In the genomic region with DNA sequence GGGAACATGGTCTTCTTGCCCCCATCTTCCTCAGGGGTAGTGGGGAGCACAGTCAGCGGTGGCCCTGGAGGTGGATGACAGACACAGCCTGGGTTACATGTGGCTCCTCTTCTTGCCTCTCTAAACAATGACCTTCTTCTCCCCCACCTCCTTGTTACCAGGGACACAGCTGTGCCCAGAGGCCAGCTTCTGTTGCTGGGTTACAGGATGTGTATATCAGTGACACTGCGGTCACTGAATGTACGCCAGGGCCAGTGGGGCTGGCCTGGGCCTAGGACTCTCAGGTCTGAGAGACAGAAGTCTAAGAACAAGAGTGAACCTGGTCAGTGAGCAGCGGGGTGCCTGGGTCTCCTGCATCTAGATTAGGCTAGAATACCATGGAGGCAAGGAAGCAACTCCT, we compare ENCODE assay signal across 11 mouse cellular contexts. TPM values are rescaled to one million over a fixed set of nuclear protein-coding genes. Genes with fewer than 3 reads are reported as not detected.
DNase-seq lines count a peak whose midpoint lies in the region; ATAC-seq and TF ChIP-seq lines count a peak whose summit lies in the region.
"Had no signal": no experiment of that assay in that cellular context is flagged by ENCODE, and none has a peak within 500 bp of the region (broad histone marks: within the 10 kb centered on the region; RNA-seq: fewer than 3 reads in every experiment).

No protein-coding gene starts in this region.

- H3K9me3 ChIP-seq in forebrain, embryonic 12.5 days, result no peaks in the 10 kb centered on the region
- no peaks in the 10 kb centered on the region for H3K9me3 ChIP-seq in forebrain, embryonic 16.5 days (ENCODE audit: control insufficient read depth, low read length)
- H3K9me3 ChIP-seq in midbrain, embryonic 10.5 days (replicated peaks), result no peaks in the 10 kb centered on the region
- no peaks in the 10 kb centered on the region for H3K9me3 ChIP-seq in midbrain, postnatal 0 days (ENCODE audit: low read length)
- H3K9me3 ChIP-seq in hindbrain, embryonic 13.5 days, result no peaks in the 10 kb centered on the region

- H3K4me1 ChIP-seq in forebrain, embryonic 12.5 days, result peaks cover 53% of the 10 kb centered on the region
- H3K4me1 ChIP-seq in forebrain, embryonic 16.5 days (replicated peaks; ENCODE audit: control insufficient read depth, insufficient read depth, low read length), result peaks cover 22% of the 10 kb centered on the region
- H3K4me1 ChIP-seq in midbrain, embryonic 10.5 days, result peaks cover 61% of the 10 kb centered on the region
- peaks cover 9% of the 10 kb centered on the region for H3K4me1 ChIP-seq in midbrain, postnatal 0 days (ENCODE audit: insufficient read depth, low read length)
- peaks cover 54% of the 10 kb centered on the region for H3K4me1 ChIP-seq in hindbrain, embryonic 13.5 days (replicated peaks)

- 82% methylated on average over 4 of the region's 4 CpGs for WGBS in forebrain, embryonic 12.5 days
- 76% methylated on average over 4 of the region's 4 CpGs for WGBS in forebrain, embryonic 16.5 days
- WGBS in midbrain, embryonic 10.5 days, result 80% methylated on average over 4 of the region's 4 CpGs
- WGBS in midbrain, postnatal 0 days, result 39% methylated on average over 4 of the region's 4 CpGs
- 44% methylated on average over 4 of the region's 4 CpGs for WGBS in hindbrain, embryonic 13.5 days

- peaks cover 63% of the 10 kb centered on the region for H3K36me3 ChIP-seq in forebrain, embryonic 12.5 days (replicated peaks)
- peaks cover 33% of the 10 kb centered on the region for H3K36me3 ChIP-seq in forebrain, embryonic 16.5 days (ENCODE audit: control insufficient read depth, insufficient read depth)
- peaks cover 66% of the 10 kb centered on the region for H3K36me3 ChIP-seq in midbrain, embryonic 10.5 days
- peaks cover 53% of the 10 kb centered on the region for H3K36me3 ChIP-seq in midbrain, postnatal 0 days (ENCODE audit: insufficient read depth, low read length)
- peaks cover 57% of the 10 kb centered on the region for H3K36me3 ChIP-seq in hindbrain, embryonic 13.5 days

- H3K4me2 ChIP-seq in forebrain, embryonic 12.5 days, result no peak overlapping the region
- no peak overlapping the region for H3K4me2 ChIP-seq in forebrain, embryonic 16.5 days (ENCODE audit: low read length)
- H3K4me2 ChIP-seq in midbrain, postnatal 0 days (ENCODE audit: low read depth, low read length, poor library complexity, severe bottlenecking), result no peak overlapping the region
- H3K4me2 ChIP-seq in hindbrain, embryonic 13.5 days, result no peak overlapping the region

- intact Hi-C loops in left cerebral cortex, postnatal 14 days (cut with DNase I), result no loop called here

- no peak for TF ChIP-seq CTCF in midbrain, postnatal 0 days (IDR thresholded peaks at IDR 0.05)

- no peaks in the 10 kb centered on the region for H3K27me3 ChIP-seq in forebrain, embryonic 12.5 days
- no peaks in the 10 kb centered on the region for H3K27me3 ChIP-seq in forebrain, embryonic 16.5 days (replicated peaks; ENCODE audit: control insufficient read depth, insufficient read depth, low read length)
- no peaks in the 10 kb centered on the region for H3K27me3 ChIP-seq in midbrain, embryonic 10.5 days (ENCODE audit: low read depth, poor library complexity, severe bottlenecking)
- H3K27me3 ChIP-seq in midbrain, postnatal 0 days (ENCODE audit: insufficient read depth, low read length), result no peaks in the 10 kb centered on the region
- H3K27me3 ChIP-seq in hindbrain, embryonic 13.5 days, result no peaks in the 10 kb centered on the region

- H3K27ac ChIP-seq in forebrain, embryonic 12.5 days, result peak overlapping the region; percentile 43; the same call in 1 of the 2 replicates
- H3K27ac ChIP-seq in forebrain, embryonic 16.5 days (ENCODE audit: low read length), result no peak overlapping the region
- peak overlapping the region; percentile 77 for H3K27ac ChIP-seq in midbrain, embryonic 10.5 days (replicated peaks)
- no peak overlapping the region for H3K27ac ChIP-seq in midbrain, postnatal 0 days (ENCODE audit: low read depth, low read length)
- H3K27ac ChIP-seq in hindbrain, embryonic 13.5 days, result peak overlapping the region; percentile 99
- H3K27ac ChIP-seq: liver, embryonic 14.5 days had no signal

- no peak overlapping the region for H3K9ac ChIP-seq in forebrain, embryonic 12.5 days
- no peak overlapping the region for H3K9ac ChIP-seq in forebrain, embryonic 16.5 days (replicated peaks; ENCODE audit: low read depth, low read length)
- no peak overlapping the region for H3K9ac ChIP-seq in midbrain, postnatal 0 days (replicated peaks; ENCODE audit: low read length, poor library complexity, severe bottlenecking)
- 0 out of 2 replicates have a peak overlapping the region, but pooled peaks have one; percentile 35 for H3K9ac ChIP-seq in hindbrain, embryonic 13.5 days
- H3K9ac ChIP-seq: liver, embryonic 14.5 days had no signal

- H3K4me3 ChIP-seq in forebrain, embryonic 12.5 days (replicated peaks), result no peak overlapping the region
- no peak overlapping the region for H3K4me3 ChIP-seq in forebrain, embryonic 16.5 days (replicated peaks; ENCODE audit: low read length)
- H3K4me3 ChIP-seq in midbrain, embryonic 10.5 days, result no peak overlapping the region
- no peak overlapping the region for H3K4me3 ChIP-seq in midbrain, postnatal 0 days (ENCODE audit: low read depth, low read length)
- no peak overlapping the region for H3K4me3 ChIP-seq in hindbrain, embryonic 13.5 days

- ATAC-seq in forebrain, embryonic 12.5 days (ENCODE audit: low FRiP score), result no peak
- no peak for ATAC-seq in forebrain, embryonic 16.5 days
- no peak for ATAC-seq in midbrain, postnatal 0 days (ENCODE audit: low FRiP score)
- no peak for ATAC-seq in hindbrain, embryonic 13.5 days (ENCODE audit: low FRiP score)
- no peak for ATAC-seq in inflammation-experienced regulatory T-cells, adult 6 months
- ATAC-seq: intestine, embryonic 16.5 days had no signal

- DNase-seq in midbrain, embryonic 10.5 days (ENCODE audit: low spot score), result no peak
- no peak for DNase-seq in midbrain, postnatal 0 days (ENCODE audit: low spot score)
- peak; percentile 48 for DNase-seq in retina, embryonic 14.5 days (ENCODE audit: low spot score)
- DNase-seq in left cerebral cortex, postnatal 14 days (ENCODE audit: low spot score in 2 of 2), result no peak
- DNase-seq: B cell, adult 2 months had no signal

RNA-seq across cellular contexts. Expression of a gene that starts 6.0 kb away (rescaled TPM):
- polyA plus RNA-seq in forebrain, embryonic 12.5 days (2016; fragmentation: Nextera tagmentation; extraction: Ambion mirVana), result 1.7 and 2.6 TPM in 2 replicates
- 2.3 and 3.0 TPM in 2 replicates for polyA plus RNA-seq in forebrain, embryonic 16.5 days (2015; fragmentation: Nextera tagmentation; extraction: Ambion mirVana)
- 1.8 and 3.2 TPM in 2 replicates for polyA plus RNA-seq in midbrain, embryonic 10.5 days (2016; fragmentation: Nextera tagmentation; extraction: Ambion mirVana)
- 5.7 and 16.7 TPM in 2 replicates for total RNA-seq in midbrain, postnatal 0 days (2014; rRNA removed)
- 4.0 and 5.1 TPM in 2 replicates for polyA plus RNA-seq in midbrain, postnatal 0 days (2015; fragmentation: Nextera tagmentation; extraction: Ambion mirVana)
- 3.4 and 4.2 TPM in 2 replicates for polyA plus RNA-seq in hindbrain, embryonic 13.5 days (2015; fragmentation: Nextera tagmentation; extraction: Ambion mirVana)
- not detected for polyA plus RNA-seq in inflammation-experienced regulatory T-cells, adult 6 months (2017; shearing (Covaris generic))
- total RNA-seq in left cerebral cortex, postnatal 14 days (2021), result 1 to 10 TPM; 3.2 to 3.8 TPM

RNA-seq across cellular contexts. Expression of a gene that starts 20.1 kb away (rescaled TPM):
- 570 and 587 TPM in 2 replicates for polyA plus RNA-seq in forebrain, embryonic 12.5 days (2016; fragmentation: Nextera tagmentation; extraction: Ambion mirVana)
- polyA plus RNA-seq in forebrain, embryonic 16.5 days (2015; fragmentation: Nextera tagmentation; extraction: Ambion mirVana), result 299 and 316 TPM in 2 replicates
- 629 and 656 TPM in 2 replicates for polyA plus RNA-seq in midbrain, embryonic 10.5 days (2016; fragmentation: Nextera tagmentation; extraction: Ambion mirVana)
- 224 and 241 TPM in 2 replicates for total RNA-seq in midbrain, postnatal 0 days (2014; rRNA removed)
- polyA plus RNA-seq in midbrain, postnatal 0 days (2015; fragmentation: Nextera tagmentation; extraction: Ambion mirVana), result 260 and 264 TPM in 2 replicates
- polyA plus RNA-seq in hindbrain, embryonic 13.5 days (2015; fragmentation: Nextera tagmentation; extraction: Ambion mirVana), result 335 and 338 TPM in 2 replicates
- 100 to 1,000 TPM; 136 to 264 (median 154) TPM for polyA plus RNA-seq in inflammation-experienced regulatory T-cells, adult 6 months (2017; shearing (Covaris generic))
- 100 to 1,000 TPM; 205 to 220 TPM for total RNA-seq in left cerebral cortex, postnatal 14 days (2021)

RNA-seq across cellular contexts. Expression of a gene that starts 27.6 kb away (rescaled TPM):
- polyA plus RNA-seq in forebrain, embryonic 12.5 days (2016; fragmentation: Nextera tagmentation; extraction: Ambion mirVana), result 22.1 and 26.3 TPM in 2 replicates
- 14.4 and 16.8 TPM in 2 replicates for polyA plus RNA-seq in forebrain, embryonic 16.5 days (2015; fragmentation: Nextera tagmentation; extraction: Ambion mirVana)
- 46.3 and 56.8 TPM in 2 replicates for polyA plus RNA-seq in midbrain, embryonic 10.5 days (2016; fragmentation: Nextera tagmentation; extraction: Ambion mirVana)
- total RNA-seq in midbrain, postnatal 0 days (2014; rRNA removed), result 8.4 and 8.9 TPM in 2 replicates
- 6.5 and 7.5 TPM in 2 replicates for polyA plus RNA-seq in midbrain, postnatal 0 days (2015; fragmentation: Nextera tagmentation; extraction: Ambion mirVana)
- polyA plus RNA-seq in hindbrain, embryonic 13.5 days (2015; fragmentation: Nextera tagmentation; extraction: Ambion mirVana), result 11.8 and 14.1 TPM in 2 replicates
- polyA plus RNA-seq in inflammation-experienced regulatory T-cells, adult 6 months (2017; shearing (Covaris generic)), result 10 to 100 TPM; 13.7 to 32.0 (median 31.7) TPM
- total RNA-seq in left cerebral cortex, postnatal 14 days (2021), result 1 to 10 TPM; 8.9 to 9.7 TPM

RNA-seq across cellular contexts. Expression of a gene that starts 34.4 kb away (rescaled TPM):
- polyA plus RNA-seq in forebrain, embryonic 12.5 days (2016; fragmentation: Nextera tagmentation; extraction: Ambion mirVana), result 0.80 and 1.2 TPM in 2 replicates
- 1.4 TPM in 2 replicates for polyA plus RNA-seq in forebrain, embryonic 16.5 days (2015; fragmentation: Nextera tagmentation; extraction: Ambion mirVana)
- 0.62 and 0.96 TPM in 2 replicates for polyA plus RNA-seq in midbrain, embryonic 10.5 days (2016; fragmentation: Nextera tagmentation; extraction: Ambion mirVana)
- 1.1 and 4.3 TPM in 2 replicates for total RNA-seq in midbrain, postnatal 0 days (2014; rRNA removed)
- 1.8 and 2.2 TPM in 2 replicates for polyA plus RNA-seq in midbrain, postnatal 0 days (2015; fragmentation: Nextera tagmentation; extraction: Ambion mirVana)
- 1.3 and 1.6 TPM in 2 replicates for polyA plus RNA-seq in hindbrain, embryonic 13.5 days (2015; fragmentation: Nextera tagmentation; extraction: Ambion mirVana)
- 1 to 10 TPM in 1 of 3 experiments, under 1 TPM in 2; 0.59 to 1.7 (median 0.94) TPM for polyA plus RNA-seq in inflammation-experienced regulatory T-cells, adult 6 months (2017; shearing (Covaris generic))
- total RNA-seq in left cerebral cortex, postnatal 14 days (2021), result 1 to 10 TPM in 1 of 2 experiments, under 1 TPM in 1; 0.78 to 1.4 TPM

RNA-seq across cellular contexts. Expression of a gene that starts 36.3 kb away (rescaled TPM):
- 13.7 and 14.2 TPM in 2 replicates for polyA plus RNA-seq in forebrain, embryonic 12.5 days (2016; fragmentation: Nextera tagmentation; extraction: Ambion mirVana)
- polyA plus RNA-seq in forebrain, embryonic 16.5 days (2015; fragmentation: Nextera tagmentation; extraction: Ambion mirVana), result 16.2 and 16.9 TPM in 2 replicates
- 17.6 and 18.2 TPM in 2 replicates for polyA plus RNA-seq in midbrain, embryonic 10.5 days (2016; fragmentation: Nextera tagmentation; extraction: Ambion mirVana)
- total RNA-seq in midbrain, postnatal 0 days (2014; rRNA removed), result 22.7 and 35.4 TPM in 2 replicates
- polyA plus RNA-seq in midbrain, postnatal 0 days (2015; fragmentation: Nextera tagmentation; extraction: Ambion mirVana), result 20.4 and 24.4 TPM in 2 replicates
- 14.1 and 16.5 TPM in 2 replicates for polyA plus RNA-seq in hindbrain, embryonic 13.5 days (2015; fragmentation: Nextera tagmentation; extraction: Ambion mirVana)
- polyA plus RNA-seq in inflammation-experienced regulatory T-cells, adult 6 months (2017; shearing (Covaris generic)), result 10 to 100 TPM; 13.8 to 23.8 (median 19.2) TPM
- total RNA-seq in left cerebral cortex, postnatal 14 days (2021), result 1 to 10 TPM; 8.7 TPM

Comparison
In these comparisons a context has a peak if more than half of its experiments do, and no peak if none do; other contexts are left out.
1. H3K27ac ChIP-seq: peak in forebrain, embryonic 12.5 days (single experiment), midbrain, embryonic 10.5 days (single experiment) and hindbrain, embryonic 13.5 days (single experiment); none in forebrain, embryonic 16.5 days (single experiment) and midbrain, postnatal 0 days (single experiment).